Mouse (Mus musculus) layer of hippocampus, postnatal 10 days (tissue): ENCODE measurements at regions not wholly inside any gene's neighbourhood (a gene's known extent, or its start where the extent isn't known, plus 50 kb on each side); places are given as distances from the start of the nearest gene placed in this dataset.

ENCODE experiments used
- DNase-seq, 2 experiments: peaks; one replicate each; pipeline ENCODE4 v3.0.0; 2021; ENCODE audit warnings: low spot score in 2 of 2

DNA sequence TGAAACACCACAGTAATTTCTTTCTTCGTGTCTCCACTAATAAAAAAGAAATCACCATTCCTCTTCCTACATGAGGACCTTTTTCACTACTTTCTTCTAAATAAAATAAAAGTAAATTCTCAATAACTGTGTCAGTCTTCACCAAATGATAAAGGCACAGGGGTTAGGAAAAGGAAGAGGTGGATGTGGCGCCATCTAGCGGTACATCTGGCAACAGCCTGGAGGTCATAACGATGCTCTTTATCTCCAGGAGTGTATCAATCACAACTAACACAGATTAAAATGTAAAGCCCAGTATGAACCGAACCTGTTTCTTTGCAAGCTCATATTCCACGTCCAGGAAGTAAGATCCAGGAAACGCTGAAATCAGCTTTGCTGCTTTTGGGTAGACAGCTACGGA, 793.0 kb downstream of the Gm7489 start:
- DNase-seq, result peak; percentile 28 to 42
